Mouse (Mus musculus) liver, embryonic 11.5 days (tissue): ENCODE measurements around the gene Ankrd13b. TPM values are rescaled to one million over a fixed set of nuclear protein-coding genes. Genes with fewer than 3 reads are reported as not detected.

Experiments used
- ATAC-seq: fragments of 200-750 bp; cut with Nextera tagmentation; replicated peaks from 2 replicates; pipeline ENCODE4 v1.8.0; 2017; ENCODE audit warnings: moderate number of reproducible peaks, mild to moderate bottlenecking, moderate TSS enrichment, moderate library complexity; ENCODE audit not compliant: low FRiP score
- DNase-seq: peaks from one replicate; pipeline ENCODE4 v3.0.0-alpha.2; 2017; ENCODE audit warnings: low spot score
- H3K27ac ChIP-seq: fragments of 300-500 bp; sonication (generic); 2 replicates; pipeline ENCODE4 v1.5.1; 2014; ENCODE audit warnings: mild to moderate bottlenecking, low read depth, low read length, control low read depth
- H3K27me3 ChIP-seq: fragments of 300-500 bp; sonication (generic); replicated peaks from 2 replicates; pipeline ENCODE4 v1.6.1; 2014; ENCODE audit warnings: low read length, mixed read lengths; ENCODE audit not compliant: control insufficient read depth, insufficient read depth
- H3K36me3 ChIP-seq: fragments of 300-500 bp; sonication (generic); 2 replicates; pipeline ENCODE4 v1.6.1; 2014; ENCODE audit warnings: mild to moderate bottlenecking, low read length, moderate library complexity, mixed read lengths; ENCODE audit not compliant: control insufficient read depth, insufficient read depth
- H3K4me1 ChIP-seq: fragments of 300-500 bp; sonication (generic); replicated peaks from 2 replicates; pipeline ENCODE4 v1.6.1; 2014; ENCODE audit warnings: low read length, mixed read lengths; ENCODE audit not compliant: control insufficient read depth, insufficient read depth
- H3K4me2 ChIP-seq: fragments of 300-500 bp; sonication (generic); 2 replicates; pipeline ENCODE4 v1.6.1; 2014; ENCODE audit warnings: mild to moderate bottlenecking, control low read depth, moderate library complexity
- H3K4me3 ChIP-seq: fragments of 300-500 bp; sonication (generic); 2 replicates; pipeline ENCODE4 v1.5.1; 2014; ENCODE audit warnings: low read depth, low read length, control low read depth
- H3K9ac ChIP-seq: fragments of 300-500 bp; sonication (generic); 2 replicates; pipeline ENCODE4 v1.6.1; 2014; ENCODE audit warnings: low read depth, low read length, control low read depth
- H3K9me3 ChIP-seq: fragments of 300-500 bp; sonication (generic); 2 replicates; pipeline ENCODE4 v1.6.1; 2016; ENCODE audit warnings: low read length, inconsistent platforms, mixed read lengths; ENCODE audit not compliant: control insufficient read depth
- WGBS: fragments of 180-500 bp; shearing (Covaris S2); extraction: QIAGEN DNeasy Blood & Tissue Kit; methylation state at CpG from one replicate; pipeline ENCODE4 v1.1.7; 2014; 5-methylcytosine and 5-hydroxymethylcytosine counted together
- polyA plus RNA-seq: library from polyadenylated mRNA; unstranded; fragments of >200 nt; fragmentation: Nextera tagmentation; extraction: Ambion mirVana; gene quantifications from 2 replicates; pipeline ENCODE4 v1.2.1, GENCODE M21; 2014

Gene Ankrd13b
- polyA plus RNA-seq, 1 experiment from 2014 or later: 5.6 TPM

GRCm38 (mm10) chr11:77472775-77473174, 16.7 kb downstream of the Ankrd13b start:
- H3K4me2 ChIP-seq: no peak overlapping the region
- H3K4me3 ChIP-seq: no peak overlapping the region
- no peaks in the 10 kb centered on the region for H3K9me3 ChIP-seq
- peaks cover 9% of the 10 kb centered on the region; the same call in 1 of the 2 replicates for H3K36me3 ChIP-seq
- H3K9ac ChIP-seq: no peak overlapping the region
- H3K27me3 ChIP-seq: peaks cover 5% of the 10 kb centered on the region
- ATAC-seq (no peak), DNase-seq (no peak)
- 88% methylated on average over 16 of the region's 16 CpGs for WGBS
- no peak overlapping the region for H3K27ac ChIP-seq
- peaks cover 2% of the 10 kb centered on the region for H3K4me1 ChIP-seq

GRCm38 (mm10) chr11:77471407-77471806, 18.1 kb downstream of the Ankrd13b start:
- WGBS: 74% methylated on average over 29 of the region's 29 CpGs
- peaks cover 12% of the 10 kb centered on the region for H3K4me1 ChIP-seq
- peaks cover 19% of the 10 kb centered on the region for H3K27me3 ChIP-seq
- no peaks in the 10 kb centered on the region for H3K9me3 ChIP-seq
- peaks cover 9% of the 10 kb centered on the region; the same call in 1 of the 2 replicates for H3K36me3 ChIP-seq
- ATAC-seq (no peak), DNase-seq (no peak)
- H3K27ac ChIP-seq: no peak overlapping the region
- H3K4me3 ChIP-seq: no peak overlapping the region
- H3K9ac ChIP-seq: no peak overlapping the region
- no peak overlapping the region for H3K4me2 ChIP-seq

GRCm38 (mm10) chr11:77468397-77468796, 21.1 kb downstream of the Ankrd13b start:
- no peaks in the 10 kb centered on the region for H3K9me3 ChIP-seq
- H3K4me2 ChIP-seq: no peak overlapping the region
- WGBS: 81% methylated on average over 9 of the region's 9 CpGs
- DNase-seq (no peak), ATAC-seq (no peak)
- peaks cover 49% of the 10 kb centered on the region for H3K27me3 ChIP-seq
- no peak overlapping the region for H3K4me3 ChIP-seq
- H3K36me3 ChIP-seq: peaks cover 9% of the 10 kb centered on the region; the same call in 1 of the 2 replicates
- H3K4me1 ChIP-seq: peaks cover 12% of the 10 kb centered on the region
- H3K27ac ChIP-seq: no peak overlapping the region
- no peak overlapping the region for H3K9ac ChIP-seq

- 14% methylated on average over 20 of the region's 20 CpGs for whole genome bisulfite sequencing
- peak; percentile 27; the same call in 1 of the 2 replicates for ATAC-seq
- Histone ChIP-seq H3K27me3 (peaks cover 55% of the 10 kb centered on the region), H3K36me3 (peaks cover 9% of the 10 kb centered on the region; the same call in 1 of the 2 replicates), H3K4me1 (peaks cover 15% of the 10 kb centered on the region), H3K4me3 (no peak overlapping the region), H3K9me3 (no peaks in the 10 kb centered on the region), H3K4me2 (peak overlapping the region; percentile 58), H3K27ac (no peak overlapping the region), H3K9ac (no peak overlapping the region)
- DNase-seq: peak; percentile 71
These were observed 21.7 kb downstream of the Ankrd13b start for GRCm38 (mm10) chr11:77467784-77468183.

GRCm38 (mm10) chr11:77467157-77467556, 22.3 kb downstream of the Ankrd13b start:
- Histone ChIP-seq H3K4me1 (peaks cover 18% of the 10 kb centered on the region), H3K9me3 (no peaks in the 10 kb centered on the region), H3K9ac (no peak overlapping the region), H3K27me3 (peaks cover 62% of the 10 kb centered on the region), H3K4me3 (peak overlapping the region; percentile 24), H3K4me2 (peak overlapping the region; percentile 58), H3K36me3 (peaks cover 6% of the 10 kb centered on the region; the same call in 1 of the 2 replicates), H3K27ac (no peak overlapping the region)
- 2% methylated on average over 25 of the region's 25 CpGs for WGBS
- ATAC-seq: peak; percentile 63
- peak; percentile 75 for DNase-seq

GRCm38 (mm10) chr11:77466544-77466943, 22.9 kb downstream of the Ankrd13b start:
- Histone ChIP-seq H3K4me2 (peak overlapping the region; percentile 58), H3K9ac (no peak overlapping the region), H3K27me3 (peaks cover 68% of the 10 kb centered on the region), H3K27ac (no peak overlapping the region), H3K4me3 (no peak overlapping the region; the same call in 1 of the 2 replicates), H3K9me3 (no peaks in the 10 kb centered on the region), H3K36me3 (peaks cover 4% of the 10 kb centered on the region; the same call in 1 of the 2 replicates), H3K4me1 (peaks cover 18% of the 10 kb centered on the region)
- DNase-seq (no peak), ATAC-seq (no peak)
- 38% methylated on average over 9 of the region's 9 CpGs for WGBS

GRCm38 (mm10) chr11:77465111-77465510, 24.4 kb downstream of the Ankrd13b start:
- peaks cover 75% of the 10 kb centered on the region for H3K27me3 ChIP-seq
- no peak overlapping the region for H3K9ac ChIP-seq
- H3K27ac ChIP-seq: no peak overlapping the region
- H3K9me3 ChIP-seq: no peaks in the 10 kb centered on the region
- no peak overlapping the region for H3K4me2 ChIP-seq
- peaks cover 18% of the 10 kb centered on the region for H3K4me1 ChIP-seq
- H3K36me3 ChIP-seq: no peaks in the 10 kb centered on the region
- no peak overlapping the region for H3K4me3 ChIP-seq
- no peak for DNase-seq
- 62% methylated on average over 3 of the region's 3 CpGs for WGBS
- no peak for ATAC-seq

- ATAC-seq (no peak), DNase-seq (no peak)
- 62% methylated on average over 4 of the region's 4 CpGs for WGBS
- Histone ChIP-seq H3K27ac (no peak overlapping the region), H3K4me2 (no peak overlapping the region), H3K9me3 (no peaks in the 10 kb centered on the region), H3K9ac (no peak overlapping the region; the same call in 1 of the 2 replicates), H3K4me3 (no peak overlapping the region), H3K4me1 (peaks cover 18% of the 10 kb centered on the region), H3K36me3 (no peaks in the 10 kb centered on the region), H3K27me3 (peaks cover 75% of the 10 kb centered on the region)
These were observed 24.8 kb downstream of the Ankrd13b start for GRCm38 (mm10) chr11:77464684-77465083.

- no peak for DNase-seq
- WGBS: 67% methylated on average over 10 of the region's 10 CpGs
- Histone ChIP-seq H3K9ac (no peak overlapping the region), H3K4me2 (no peak overlapping the region), H3K27ac (no peak overlapping the region), H3K36me3 (no peaks in the 10 kb centered on the region), H3K4me1 (peaks cover 18% of the 10 kb centered on the region), H3K27me3 (peaks cover 75% of the 10 kb centered on the region), H3K9me3 (no peaks in the 10 kb centered on the region), H3K4me3 (no peak overlapping the region)
- no peak for ATAC-seq
These were observed 25.7 kb downstream of the Ankrd13b start for GRCm38 (mm10) chr11:77463786-77464185.
